In the genomic region with DNA sequence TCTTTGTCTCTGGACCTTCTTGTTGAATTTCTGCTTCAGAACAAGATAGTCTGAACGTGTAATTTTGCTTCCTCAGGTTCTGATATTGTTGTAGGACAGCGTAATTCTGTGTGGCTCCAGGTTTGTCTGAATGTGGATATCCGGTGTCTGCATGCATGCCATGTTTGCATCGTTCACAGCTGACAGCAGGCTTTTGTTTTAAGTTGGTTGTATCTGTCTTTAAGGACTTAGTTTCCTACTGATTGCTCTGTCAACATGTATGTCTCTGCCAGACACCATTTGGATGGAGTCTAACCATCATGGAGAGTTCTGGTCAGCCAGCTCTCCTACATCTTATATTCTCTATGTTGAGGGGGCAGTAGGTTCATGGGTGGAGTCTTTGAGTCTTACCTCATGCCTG, we compare ENCODE assay signal across 16 mouse cellular contexts. TPM values are rescaled to one million over a fixed set of nuclear protein-coding genes. Genes with fewer than 3 reads are reported as not detected.
DNase-seq lines count a peak whose midpoint lies in the region; ATAC-seq and TF ChIP-seq lines count a peak whose summit lies in the region.
"Had no signal": no experiment of that assay in that cellular context is flagged by ENCODE, and none has a peak within 500 bp of the region (broad histone marks: within the 10 kb centered on the region; RNA-seq: fewer than 3 reads in every experiment).

No protein-coding gene starts in this region.

- H3K9me3 ChIP-seq in intestine, embryonic 14.5 days (ENCODE audit: control insufficient read depth, low read length) = no peaks in the 10 kb centered on the region
- H3K9me3 ChIP-seq in intestine, embryonic 16.5 days (ENCODE audit: control insufficient read depth, low read length) = no peaks in the 10 kb centered on the region
- no peaks in the 10 kb centered on the region for H3K9me3 ChIP-seq in embryonic facial prominence, embryonic 10.5 days
- no peaks in the 10 kb centered on the region for H3K9me3 ChIP-seq in embryonic facial prominence, embryonic 12.5 days
- no peaks in the 10 kb centered on the region for H3K9me3 ChIP-seq in limb, embryonic 14.5 days (ENCODE audit: control insufficient read depth, low read length)
- H3K9me3 ChIP-seq: liver, embryonic 15.5 days had no signal

- no peak overlapping the region for H3K27ac ChIP-seq in intestine, embryonic 14.5 days (ENCODE audit: low read depth)
- no peak overlapping the region for H3K27ac ChIP-seq in intestine, embryonic 16.5 days (ENCODE audit: low read length)
- no peak overlapping the region for H3K27ac ChIP-seq in embryonic facial prominence, embryonic 10.5 days (replicated peaks)
- peak overlapping the region; percentile 6; the same call in 1 of the 2 replicates for H3K27ac ChIP-seq in embryonic facial prominence, embryonic 12.5 days
- H3K27ac ChIP-seq in limb, embryonic 14.5 days (replicated peaks; ENCODE audit: low read depth, low read length) = no peak overlapping the region
- H3K27ac ChIP-seq: liver, embryonic 15.5 days had no signal

- peak overlapping the region; percentile 62 for H3K4me2 ChIP-seq in intestine, embryonic 14.5 days (ENCODE audit: low read length)
- H3K4me2 ChIP-seq in intestine, embryonic 16.5 days (ENCODE audit: low read depth, low read length) = no peak overlapping the region
- H3K4me2 ChIP-seq in embryonic facial prominence, embryonic 12.5 days (replicated peaks) = peak overlapping the region; percentile 67
- peak overlapping the region; percentile 61 for H3K4me2 ChIP-seq in limb, embryonic 14.5 days (replicated peaks; ENCODE audit: low read depth, low read length, severe bottlenecking)
- H3K4me2 ChIP-seq: liver, embryonic 15.5 days had no signal

- 0 out of 2 replicates have a peak overlapping the region, but pooled peaks have one; percentile 65 for H3K9ac ChIP-seq in intestine, embryonic 14.5 days (ENCODE audit: low read length)
- no peak overlapping the region for H3K9ac ChIP-seq in intestine, embryonic 16.5 days (ENCODE audit: low read depth, low read length)
- H3K9ac ChIP-seq in embryonic facial prominence, embryonic 12.5 days = peak overlapping the region; percentile 52; the same call in 1 of the 2 replicates
- peak overlapping the region; percentile 18; the same call in 1 of the 2 replicates for H3K9ac ChIP-seq in limb, embryonic 14.5 days (ENCODE audit: low read depth, low read length, severe bottlenecking)
- H3K9ac ChIP-seq: liver, embryonic 15.5 days had no signal

- TF ChIP-seq POLR2A in limb, embryonic 14.5 days (IDR thresholded peaks at IDR 0.05; ENCODE audit: borderline replicate concordance, extremely low read depth, insufficient read depth, insufficient read length) = no peak

- ATAC-seq in intestine, embryonic 14.5 days (replicated peaks; ENCODE audit: low FRiP score, low TSS enrichment, low read depth) = no peak
- ATAC-seq in intestine, embryonic 16.5 days = no peak
- ATAC-seq in embryonic facial prominence, embryonic 12.5 days (ENCODE audit: insufficient number of reproducible peaks, insufficient read depth, low FRiP score, low TSS enrichment) = no peak
- no peak for ATAC-seq in limb, embryonic 14.5 days (ENCODE audit: low FRiP score, low read depth)
- ATAC-seq: hindbrain, embryonic 16.5 days had no signal

- H3K27me3 ChIP-seq in intestine, embryonic 14.5 days (replicated peaks; ENCODE audit: control insufficient read depth, insufficient read depth, low read length) = peaks cover 93% of the 10 kb centered on the region
- H3K27me3 ChIP-seq in intestine, embryonic 16.5 days (replicated peaks; ENCODE audit: control insufficient read depth, insufficient read depth, low read length) = peaks cover 69% of the 10 kb centered on the region
- peaks cover 100% of the 10 kb centered on the region for H3K27me3 ChIP-seq in embryonic facial prominence, embryonic 10.5 days (replicated peaks; ENCODE audit: low read depth, poor library complexity, severe bottlenecking)
- peaks cover 55% of the 10 kb centered on the region for H3K27me3 ChIP-seq in embryonic facial prominence, embryonic 12.5 days
- H3K27me3 ChIP-seq in limb, embryonic 14.5 days (ENCODE audit: control insufficient read depth, insufficient read depth, low read length) = peaks cover 59% of the 10 kb centered on the region; the same call in 1 of the 2 replicates

- 32% methylated on average over 4 of the region's 4 CpGs for WGBS in intestine, embryonic 14.5 days
- WGBS in intestine, embryonic 16.5 days = 28% methylated on average over 4 of the region's 4 CpGs
- 10% methylated on average over 4 of the region's 4 CpGs for WGBS in embryonic facial prominence, embryonic 10.5 days
- WGBS in embryonic facial prominence, embryonic 12.5 days = 15% methylated on average over 4 of the region's 4 CpGs
- WGBS in limb, embryonic 14.5 days = 34% methylated on average over 4 of the region's 4 CpGs

- no peaks in the 10 kb centered on the region for H3K36me3 ChIP-seq in intestine, embryonic 14.5 days (ENCODE audit: control insufficient read depth, insufficient read depth, low read length)
- H3K36me3 ChIP-seq in intestine, embryonic 16.5 days (ENCODE audit: control insufficient read depth, insufficient read depth, low read length) = no peaks in the 10 kb centered on the region
- no peaks in the 10 kb centered on the region for H3K36me3 ChIP-seq in embryonic facial prominence, embryonic 10.5 days (replicated peaks)
- no peaks in the 10 kb centered on the region for H3K36me3 ChIP-seq in embryonic facial prominence, embryonic 12.5 days
- peaks cover 28% of the 10 kb centered on the region for H3K36me3 ChIP-seq in limb, embryonic 14.5 days (ENCODE audit: control insufficient read depth, insufficient read depth, low read length)
- H3K36me3 ChIP-seq: G1E; liver, embryonic 15.5 days had no signal

- peak overlapping the region; percentile 55; the same call in 1 of the 2 replicates for H3K4me3 ChIP-seq in intestine, embryonic 14.5 days (ENCODE audit: low read depth, low read length)
- H3K4me3 ChIP-seq in intestine, embryonic 16.5 days (ENCODE audit: low read length) = no peak overlapping the region
- peak overlapping the region; percentile 46; the same call in 1 of the 2 replicates for H3K4me3 ChIP-seq in embryonic facial prominence, embryonic 10.5 days
- H3K4me3 ChIP-seq in embryonic facial prominence, embryonic 12.5 days = peak overlapping the region; percentile 58
- peak overlapping the region; percentile 65 for H3K4me3 ChIP-seq in limb, embryonic 14.5 days (replicated peaks; ENCODE audit: low read length)
- H3K4me3 ChIP-seq: liver, embryonic 15.5 days had no signal

- no peak for DNase-seq in intestine, embryonic 14.5 days (ENCODE audit: low spot score)
- DNase-seq in embryonic facial prominence, embryonic 10.5 days (ENCODE audit: low spot score) = no peak
- peak; percentile 2 for DNase-seq in limb, embryonic 14.5 days (ENCODE audit: low spot score)
- no peak for DNase-seq in urinary bladder, postnatal 14 days (ENCODE audit: low spot score)
- DNase-seq in thymus, postnatal 25 days = no peak
- DNase-seq: cerebellum, adult 11-12 months; gastrocnemius, postnatal 25 days; kidney, postnatal 10 days; lung, postnatal 14 days; right cerebral cortex, adult 18-20 months; spleen, adult 18-20 months had no signal

- peaks cover 4% of the 10 kb centered on the region for H3K4me1 ChIP-seq in intestine, embryonic 14.5 days (replicated peaks; ENCODE audit: control insufficient read depth, insufficient read depth, low read length)
- H3K4me1 ChIP-seq in intestine, embryonic 16.5 days (ENCODE audit: control insufficient read depth, insufficient read depth, low read length) = peaks cover 8% of the 10 kb centered on the region
- peaks cover 51% of the 10 kb centered on the region for H3K4me1 ChIP-seq in embryonic facial prominence, embryonic 10.5 days
- H3K4me1 ChIP-seq in embryonic facial prominence, embryonic 12.5 days = peaks cover 28% of the 10 kb centered on the region
- peaks cover 39% of the 10 kb centered on the region for H3K4me1 ChIP-seq in limb, embryonic 14.5 days (ENCODE audit: control insufficient read depth, insufficient read depth, low read length)
- H3K4me1 ChIP-seq: liver, embryonic 15.5 days had no signal

RNA-seq across cellular contexts. Expression of a gene that starts 8.7 kb away (rescaled TPM):
- polyA plus RNA-seq in intestine, embryonic 14.5 days (2014; fragmentation: Nextera tagmentation; extraction: Ambion mirVana) = 52.3 and 55.6 TPM in 2 replicates
- polyA plus RNA-seq in intestine, embryonic 16.5 days (2015; fragmentation: Nextera tagmentation; extraction: Ambion mirVana) = 23.4 and 26.3 TPM in 2 replicates
- polyA plus RNA-seq in embryonic facial prominence, embryonic 10.5 days (2016; fragmentation: Nextera tagmentation; extraction: Ambion mirVana) = 13.8 and 23.6 TPM in 2 replicates
- polyA plus RNA-seq in embryonic facial prominence, embryonic 12.5 days (2016; fragmentation: Nextera tagmentation; extraction: Ambion mirVana) = 87.4 and 88.0 TPM in 2 replicates
- polyA plus RNA-seq in limb, embryonic 14.5 days (2012; rRNA removed) = 118 and 165 TPM in 2 replicates
- polyA plus RNA-seq in limb, embryonic 14.5 days (2014; fragmentation: Nextera tagmentation; extraction: Ambion mirVana) = 82.5 and 99.7 TPM in 2 replicates
- polyA plus RNA-seq: G1E had no signal
